Comparison of ENCODE assay signal across 7 mouse cellular contexts in the genomic region with DNA sequence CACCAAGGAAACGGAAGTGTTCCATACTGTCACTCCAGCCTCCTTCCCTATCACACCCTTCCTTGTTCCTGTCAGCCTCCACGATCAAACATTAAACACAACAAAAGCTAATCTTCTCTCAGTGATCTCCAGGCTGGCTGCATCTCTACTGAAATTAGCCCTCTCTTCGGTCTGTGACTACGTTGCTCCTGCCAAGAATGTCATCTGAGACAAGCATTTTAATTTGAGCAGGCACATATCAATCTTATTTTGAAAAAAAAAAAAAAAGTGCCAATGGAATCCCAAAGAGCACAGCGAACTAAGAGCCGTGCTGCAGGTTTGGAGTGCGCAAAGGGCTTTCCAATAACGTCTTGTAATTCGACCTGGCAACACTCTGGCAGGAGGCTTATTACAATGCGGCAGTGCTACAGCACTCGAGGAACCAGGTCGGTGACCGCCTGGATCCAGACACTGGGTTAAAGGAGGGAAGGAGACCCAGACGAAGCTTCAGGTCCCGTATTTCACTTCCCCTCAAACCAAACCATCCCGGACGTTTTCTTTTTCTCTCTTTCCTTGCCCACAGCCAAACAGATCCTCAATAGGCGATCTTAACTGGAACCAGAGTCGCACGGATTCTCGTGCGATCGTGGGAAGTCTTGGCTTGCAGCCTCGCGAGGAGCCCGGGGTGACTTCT. TPM values are rescaled to one million over a fixed set of nuclear protein-coding genes. Genes with fewer than 3 reads are reported as not detected.
DNase-seq lines count a peak whose midpoint lies in the region; ATAC-seq and TF ChIP-seq lines count a peak whose summit lies in the region.

No protein-coding gene starts in this region.

- peak; percentile 23 for DNase-seq in urinary bladder, adult 2 months (ENCODE audit: low spot score)
- DNase-seq in urinary bladder, postnatal 4 days (ENCODE audit: low spot score in 2 of 2) = no peak
- peak; percentile 81 for DNase-seq in embryonic facial prominence, embryonic 14.5 days (ENCODE audit: low spot score)
- peak; percentile 59 for DNase-seq in intestine, embryonic 14.5 days (ENCODE audit: low spot score)
- peak; percentile 40 for DNase-seq in lung, adult 2 months
- DNase-seq in splenic B cell, adult 2 months (ENCODE audit: low read depth, low spot score) = peak; percentile 22
- no peak for DNase-seq in spleen, postnatal 36 days (ENCODE audit: low spot score in 2 of 2)

- no peaks in the 10 kb centered on the region for H3K27me3 ChIP-seq in embryonic facial prominence, embryonic 14.5 days (replicated peaks; ENCODE audit: control insufficient read depth, insufficient read depth, low read length)
- H3K27me3 ChIP-seq in intestine, embryonic 14.5 days (replicated peaks; ENCODE audit: control insufficient read depth, insufficient read depth, low read length) = no peaks in the 10 kb centered on the region
- H3K27me3 ChIP-seq in splenic B cell, adult 2 months (ENCODE audit: control insufficient read depth, insufficient read depth, low read length, poor library complexity, severe bottlenecking) = no peaks in the 10 kb centered on the region

- H3K27ac ChIP-seq in embryonic facial prominence, embryonic 14.5 days (replicated peaks; ENCODE audit: low read depth, low read length) = peak overlapping the region; percentile 97
- H3K27ac ChIP-seq in intestine, embryonic 14.5 days (ENCODE audit: low read depth) = peak overlapping the region; percentile 95

- TF ChIP-seq POLR2A in lung, adult 2 months (IDR thresholded peaks at IDR 0.05; ENCODE audit: borderline replicate concordance, extremely low read depth, low read depth, low read length) = no peak

- WGBS in embryonic facial prominence, embryonic 14.5 days = 3% methylated on average over 26 of the region's 26 CpGs
- 5% methylated on average over 26 of the region's 26 CpGs for WGBS in intestine, embryonic 14.5 days
- WGBS in lung, adult 2 months = 2% methylated on average over 26 of the region's 26 CpGs

- peak overlapping the region; percentile 99 for H3K9ac ChIP-seq in embryonic facial prominence, embryonic 14.5 days (ENCODE audit: low read depth, low read length)
- H3K9ac ChIP-seq in intestine, embryonic 14.5 days (ENCODE audit: low read length) = peak overlapping the region; percentile 98

- peak overlapping the region; percentile 96 for H3K4me2 ChIP-seq in embryonic facial prominence, embryonic 14.5 days (ENCODE audit: low read depth, low read length)
- H3K4me2 ChIP-seq in intestine, embryonic 14.5 days (ENCODE audit: low read length) = peak overlapping the region; percentile 95

- peak overlapping the region; percentile 87 for H3K4me3 ChIP-seq in embryonic facial prominence, embryonic 14.5 days (ENCODE audit: low read depth, low read length)
- H3K4me3 ChIP-seq in intestine, embryonic 14.5 days (ENCODE audit: low read depth, low read length) = peak overlapping the region; percentile 77
- H3K4me3 ChIP-seq in lung, adult 2 months (replicated peaks; ENCODE audit: extremely low read depth, low read depth, low read length) = peak overlapping the region; percentile 80

- TF ChIP-seq CTCF in lung, adult 2 months (IDR thresholded peaks at IDR 0.05; ENCODE audit: insufficient read depth, low read length) = no peak

- H3K9me3 ChIP-seq in embryonic facial prominence, embryonic 14.5 days (ENCODE audit: control insufficient read depth, low read length) = peaks cover 12% of the 10 kb centered on the region; the same call in 1 of the 2 replicates
- 0 out of 2 replicates have a peak, but pooled peaks cover 4% of the 10 kb centered on the region for H3K9me3 ChIP-seq in intestine, embryonic 14.5 days (ENCODE audit: control insufficient read depth, low read length)

- peaks cover 14% of the 10 kb centered on the region; the same call in 1 of the 2 replicates for H3K4me1 ChIP-seq in embryonic facial prominence, embryonic 14.5 days (ENCODE audit: control insufficient read depth, insufficient read depth, low read length)
- H3K4me1 ChIP-seq in intestine, embryonic 14.5 days (replicated peaks; ENCODE audit: control insufficient read depth, insufficient read depth, low read length) = 0 out of 2 replicates have a peak, but pooled peaks cover 2% of the 10 kb centered on the region
- peaks cover 5% of the 10 kb centered on the region; the same call in 1 of the 2 replicates for H3K4me1 ChIP-seq in lung, adult 2 months (ENCODE audit: control insufficient read depth, insufficient read depth, low read length)

- peak; percentile 28 for ATAC-seq in embryonic facial prominence, embryonic 14.5 days (ENCODE audit: low read depth)
- no peak for ATAC-seq in intestine, embryonic 14.5 days (replicated peaks; ENCODE audit: low FRiP score, low TSS enrichment, low read depth)

- H3K36me3 ChIP-seq in embryonic facial prominence, embryonic 14.5 days (ENCODE audit: control insufficient read depth, insufficient read depth, low read length) = no peaks in the 10 kb centered on the region; the same call in 1 of the 2 replicates
- no peaks in the 10 kb centered on the region for H3K36me3 ChIP-seq in intestine, embryonic 14.5 days (ENCODE audit: control insufficient read depth, insufficient read depth, low read length)
- no peaks in the 10 kb centered on the region for H3K36me3 ChIP-seq in splenic B cell, adult 2 months (ENCODE audit: control insufficient read depth, insufficient read depth, low read length, poor library complexity, severe bottlenecking)

RNA-seq across cellular contexts. Expression of a gene that starts 1.0 kb away (rescaled TPM):
- polyA plus RNA-seq in urinary bladder, adult 2 months (2012; rRNA removed) = 41.5 and 49.4 TPM in 2 replicates
- polyA plus RNA-seq in embryonic facial prominence, embryonic 14.5 days (2014; fragmentation: Nextera tagmentation; extraction: Ambion mirVana) = 95.6 and 99.9 TPM in 2 replicates
- 97.3 and 108 TPM in 2 replicates for polyA plus RNA-seq in intestine, embryonic 14.5 days (2014; fragmentation: Nextera tagmentation; extraction: Ambion mirVana)
- polyA plus RNA-seq in lung, adult 2 months (2012; rRNA removed) = 16.5 and 25.5 TPM in 2 replicates

Comparison
In these comparisons a context has a peak if more than half of its experiments do, and no peak if none do; other contexts are left out.
1. DNase-seq: peak in urinary bladder, adult 2 months (single experiment), embryonic facial prominence, embryonic 14.5 days (single experiment), intestine, embryonic 14.5 days (single experiment), lung, adult 2 months (single experiment) and splenic B cell, adult 2 months (single experiment); none in urinary bladder, postnatal 4 days (0 of 2) and spleen, postnatal 36 days (0 of 2).
2. Peak in every context shown above with its lines, with median percentiles within 50 percentile points of each other: H3K4me3 ChIP-seq.